Mouse (Mus musculus) cerebellum, postnatal 14 days (tissue): ENCODE measurements around the gene Ttc12.
A peak's percentile ranks its signal among the peaks of the same experiment; 100 is the strongest.

ENCODE experiments used
- DNase-seq, 2 experiments: peaks; one replicate each; pipeline ENCODE4 v3.0.0; 2021; ENCODE audit warnings: mixed read lengths in 2 of 2

Ttc12 gene

GRCm38 (mm10) chr9:49485892-49486311, at the start of gene Ttc12:
Gene Ttc12, minus strand, starts transcription at chr9:49486225.
- peak; percentile 59 to 65 for DNase-seq

DNA sequence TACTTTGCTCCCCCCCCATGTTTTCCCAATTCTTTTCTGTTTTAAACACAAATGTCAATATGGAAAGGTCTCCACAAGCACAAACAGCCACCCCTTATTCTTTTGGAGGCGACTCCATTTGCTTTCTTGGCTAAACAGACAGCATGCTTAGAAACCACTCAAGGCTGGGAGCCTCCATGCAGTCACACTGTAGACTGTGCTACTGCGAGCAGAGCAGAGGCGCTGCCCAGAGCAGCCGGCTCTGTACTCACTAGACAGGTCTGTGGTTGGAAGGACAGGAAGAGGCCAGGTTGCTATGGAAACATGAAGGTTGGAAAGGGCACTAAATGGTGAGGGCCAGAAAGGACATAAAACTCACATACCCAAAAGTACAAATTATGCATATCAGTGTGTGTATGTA, 48.9 kb upstream of the Ttc12 start:
- no peak for DNase-seq

DNA sequence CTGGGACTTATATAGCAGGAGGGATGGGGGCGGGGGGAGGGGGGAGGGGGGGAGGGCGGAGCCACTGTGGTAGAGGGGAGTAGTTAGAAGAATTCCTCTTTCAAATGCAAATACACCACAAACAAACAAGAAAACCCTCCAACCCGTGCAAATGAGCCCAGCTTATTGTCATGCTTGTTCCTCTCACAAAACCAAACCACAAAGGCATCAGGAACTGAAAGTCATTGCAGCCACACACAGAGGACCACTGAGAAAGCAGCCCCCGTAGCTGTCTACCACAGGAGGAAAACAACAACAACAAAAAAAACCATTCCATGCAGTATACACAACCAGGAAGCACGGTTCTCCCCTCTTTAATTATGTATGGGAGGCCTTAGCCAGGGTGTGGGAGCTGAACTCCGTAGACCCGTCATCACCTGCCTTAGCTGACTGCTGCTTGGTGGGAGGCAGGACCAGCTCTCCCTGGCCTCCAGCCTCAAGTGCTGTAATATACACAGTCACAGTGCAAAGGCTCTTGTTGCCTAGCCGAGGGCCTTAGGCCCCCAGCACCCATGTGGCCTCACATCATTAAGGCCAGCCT, 48.0 kb upstream of the Ttc12 start:
- no peak for DNase-seq

DNA sequence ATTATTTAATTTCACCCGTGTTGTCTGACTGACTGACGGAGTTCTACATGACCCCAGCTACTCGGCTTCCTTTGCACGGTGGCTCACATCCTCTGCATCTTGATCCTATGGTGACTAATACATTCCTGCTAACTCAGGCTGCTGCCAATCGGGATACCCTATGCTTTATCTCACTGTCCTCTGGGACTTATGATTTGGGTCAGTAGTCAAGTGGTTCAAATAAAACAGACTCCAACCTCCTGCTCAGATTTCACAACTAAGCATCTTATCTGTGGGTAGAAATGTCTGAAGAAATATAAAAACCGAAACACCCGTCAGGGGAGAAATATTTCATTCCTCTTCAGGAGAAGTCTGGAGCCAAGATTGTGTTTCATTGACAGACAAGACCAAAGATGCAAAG, 47.4 kb upstream of the Ttc12 start:
- no peak for DNase-seq

DNA sequence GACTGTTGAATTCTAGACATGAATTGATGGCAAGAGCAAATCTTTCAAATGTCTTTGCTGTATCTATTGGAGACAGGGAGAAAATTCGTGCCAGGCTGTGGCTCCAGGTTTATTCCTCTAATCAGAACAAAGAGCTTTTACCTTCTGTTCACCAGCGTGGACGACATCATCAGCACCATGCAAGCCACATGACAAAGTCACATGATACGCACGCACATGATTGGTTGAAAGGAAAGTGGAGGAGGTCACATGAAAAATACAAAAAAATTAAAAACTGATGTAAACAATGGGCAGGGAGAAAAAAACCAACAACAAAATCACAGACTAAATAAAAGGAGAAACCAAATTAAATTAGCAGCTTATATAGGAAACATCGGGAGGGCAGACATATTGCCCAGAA, 45.8 kb upstream of the Ttc12 start:
- no peak for DNase-seq

DNA sequence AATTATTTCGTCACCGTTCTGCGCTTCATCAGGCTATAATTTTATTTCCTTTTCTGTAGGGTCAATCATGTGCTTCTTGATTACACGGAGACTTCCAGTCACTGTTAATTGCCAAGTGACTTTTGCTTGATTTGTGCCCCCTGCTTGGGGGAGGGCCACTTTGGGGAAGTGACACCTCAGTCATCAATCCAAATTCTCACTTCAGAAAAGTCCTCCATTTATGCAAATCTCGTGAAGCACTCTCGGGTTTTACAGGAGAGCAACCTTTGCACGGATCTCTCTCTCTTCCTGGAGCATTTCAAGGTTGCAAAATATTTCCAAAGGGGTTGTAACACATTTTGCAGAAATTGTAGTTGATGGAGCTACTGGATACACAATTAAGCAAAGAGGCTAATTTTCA, 45.2 kb upstream of the Ttc12 start:
- no peak for DNase-seq

GRCm38 (mm10) chr9:49530739-49531138, 44.7 kb upstream of the Ttc12 start:
- no peak for DNase-seq

DNA sequence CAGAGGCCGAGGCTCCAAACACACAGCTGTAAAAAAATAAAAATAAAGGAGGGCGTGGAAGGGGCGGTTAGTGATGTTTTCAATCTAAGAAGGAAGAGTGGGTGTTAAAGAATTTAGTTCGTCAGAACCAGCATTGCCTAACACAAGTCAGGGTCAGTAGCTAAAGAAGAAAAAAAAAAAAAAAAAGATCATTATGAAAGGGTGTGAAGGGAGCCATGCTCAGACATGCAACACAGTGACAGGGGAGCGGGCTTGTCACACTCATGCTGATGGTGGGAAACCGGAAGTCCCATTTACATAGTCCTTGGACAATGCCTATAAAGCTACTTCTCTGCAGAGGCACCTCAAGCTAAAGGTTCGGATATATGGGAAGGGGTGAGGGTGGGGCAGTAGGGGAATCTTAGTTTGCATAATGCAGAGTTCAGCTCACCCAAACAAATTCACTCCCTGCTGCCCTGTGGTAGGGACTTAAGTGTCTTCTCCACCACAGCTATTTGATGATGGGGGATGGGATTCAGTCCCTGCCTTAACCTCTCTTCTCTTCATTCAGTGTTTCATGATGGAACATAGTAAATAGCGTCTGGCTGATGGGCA, 43.4 kb upstream of the Ttc12 start:
- DNase-seq = no peak

DNA sequence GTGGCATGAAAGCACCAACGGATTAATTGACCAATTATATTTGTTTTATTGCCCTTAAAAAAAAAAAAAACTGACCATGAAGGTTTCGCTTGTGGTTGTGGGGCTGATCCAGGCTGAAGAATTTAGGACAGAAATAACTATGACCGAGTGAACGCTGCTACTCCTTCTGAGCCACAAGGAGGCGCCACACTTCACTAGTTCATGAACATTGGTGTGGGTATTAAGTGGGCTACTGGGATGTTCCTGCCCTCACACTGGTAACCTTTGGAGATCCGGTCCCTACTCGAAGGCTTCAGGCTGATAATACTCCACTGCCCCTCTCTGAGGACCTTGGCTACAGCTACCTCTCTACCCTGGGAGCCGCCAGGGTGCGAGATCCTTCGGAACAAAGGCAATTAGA, 42.9 kb upstream of the Ttc12 start:
- DNase-seq = peak; percentile 71 to 80

GRCm38 (mm10) chr9:49528026-49528425, 42.0 kb upstream of the Ttc12 start:
- DNase-seq = no peak

DNA sequence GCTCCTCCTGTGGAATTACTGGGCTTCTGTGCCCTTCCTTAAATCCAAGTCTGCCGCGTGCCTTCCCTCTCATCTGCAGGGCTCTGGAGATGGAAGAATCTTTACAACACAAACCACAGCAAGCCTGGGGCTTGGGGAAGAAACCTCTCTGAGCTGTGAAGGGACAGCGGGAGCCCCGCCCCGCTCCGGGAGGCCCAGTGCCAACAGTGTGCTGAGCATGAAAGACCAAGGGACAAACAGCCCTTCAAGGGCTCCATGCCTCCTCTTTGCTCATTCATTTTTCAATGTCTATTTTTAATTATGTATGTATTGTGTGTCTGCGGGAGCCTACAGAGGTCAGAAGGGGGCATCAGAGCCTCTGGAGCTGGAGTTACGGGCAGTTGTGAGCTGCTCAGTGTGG, 41.3 kb upstream of the Ttc12 start:
- no peak for DNase-seq

DNA sequence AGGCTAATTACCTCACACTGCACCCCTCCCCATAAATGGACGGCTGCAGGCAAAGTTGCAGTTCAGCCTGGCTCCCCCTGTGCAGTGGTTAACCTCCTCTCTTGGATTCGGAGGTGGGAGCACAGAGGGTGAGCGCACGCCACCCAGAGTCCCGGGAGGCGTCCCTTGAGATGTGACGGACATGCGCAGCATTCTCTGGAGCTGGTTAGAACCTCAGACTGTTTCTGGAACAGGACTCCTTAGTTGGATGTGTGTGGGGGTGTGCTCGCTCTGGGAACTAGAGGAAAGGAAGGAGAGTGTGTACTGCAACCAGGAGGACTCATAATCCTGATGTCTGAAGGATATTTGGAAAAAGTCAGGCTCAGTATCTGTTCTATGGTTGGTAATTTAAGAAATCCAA, 38.7 kb upstream of the Ttc12 start:
- DNase-seq = no peak

DNA sequence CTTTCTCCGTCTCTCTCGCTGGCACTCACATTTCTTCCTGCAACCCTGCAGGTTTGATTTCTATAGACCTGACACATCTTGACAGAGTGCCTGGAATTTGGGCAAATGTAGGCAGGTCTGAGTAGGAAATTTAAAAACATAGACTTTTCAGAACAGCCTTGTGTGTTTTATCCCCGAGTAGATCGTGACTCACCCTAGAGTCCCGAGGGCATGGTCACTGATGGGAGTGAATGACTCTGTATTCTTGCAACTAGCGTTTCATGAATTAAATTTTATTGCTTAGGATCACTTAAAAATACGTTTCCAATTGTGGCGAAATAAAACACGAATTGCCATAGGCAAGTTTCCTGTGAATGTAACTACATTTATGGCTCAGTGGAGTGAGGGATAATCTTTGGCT, 37.9 kb upstream of the Ttc12 start:
- DNase-seq = no peak

DNA sequence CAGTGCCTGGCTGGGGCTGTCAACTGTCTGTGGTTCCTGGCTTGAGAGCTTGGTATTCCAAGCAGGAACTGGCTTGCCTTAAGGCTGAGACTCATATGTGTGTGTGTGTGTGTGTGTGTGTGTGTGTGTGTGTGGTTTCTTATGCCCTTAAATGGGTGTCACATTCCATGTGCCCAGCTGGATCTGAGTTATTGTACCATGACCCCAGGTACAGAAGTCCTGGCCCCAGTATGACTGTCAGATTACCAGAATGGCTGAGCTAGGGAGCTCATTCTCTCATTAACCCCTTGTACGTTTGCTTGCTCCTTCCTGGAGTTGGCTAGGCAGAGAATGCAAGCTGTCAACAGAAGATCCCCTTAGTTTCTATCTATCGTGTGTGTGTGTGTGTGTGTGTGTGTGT, 28.3 kb upstream of the Ttc12 start:
- DNase-seq = no peak

- DNase-seq = no peak
These were observed 24.6 kb upstream of the Ttc12 start for GRCm38 (mm10) chr9:49510666-49511065.

GRCm38 (mm10) chr9:49509628-49510027, 23.6 kb upstream of the Ttc12 start:
- DNase-seq = no peak

- DNase-seq = no peak
These were observed 23.1 kb upstream of the Ttc12 start for GRCm38 (mm10) chr9:49509094-49509493.

DNA sequence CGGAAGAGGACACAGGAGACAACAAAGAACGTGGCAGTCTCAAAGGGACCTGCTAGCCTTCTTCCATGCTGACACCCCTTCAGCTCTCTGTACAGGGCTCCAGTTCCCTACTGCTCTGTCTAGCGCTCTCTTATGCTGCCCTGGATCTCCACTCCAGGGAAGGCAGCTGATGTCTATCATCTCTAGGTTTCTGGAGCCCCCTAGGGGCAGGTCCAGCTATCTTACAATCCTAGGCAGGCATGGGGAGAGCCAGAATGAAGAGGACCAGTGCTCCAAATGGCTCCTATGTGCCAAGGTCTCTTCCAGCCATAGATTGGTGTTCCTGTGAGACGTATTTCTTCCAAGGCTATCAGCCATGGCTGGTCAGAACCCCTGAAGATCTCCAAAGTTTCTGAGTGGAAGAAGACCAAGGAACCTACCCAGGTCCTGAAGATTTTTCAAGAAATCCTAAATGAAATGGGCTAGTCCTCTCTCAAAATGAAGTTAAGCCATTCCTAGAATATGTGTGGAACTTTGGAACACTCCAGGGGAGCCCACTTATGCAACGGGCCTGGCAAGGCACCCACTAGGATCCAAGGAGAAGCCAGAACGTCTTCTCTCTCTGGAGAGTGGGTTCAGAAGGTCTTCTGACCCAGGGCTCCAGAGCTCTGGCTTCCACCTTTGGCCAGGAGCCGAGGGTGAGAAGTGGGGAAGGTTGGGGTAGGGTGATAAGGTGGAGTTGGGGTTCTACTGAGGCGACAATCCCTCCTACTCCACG, 22.0 kb upstream of the Ttc12 start:
- no peak for DNase-seq

DNA sequence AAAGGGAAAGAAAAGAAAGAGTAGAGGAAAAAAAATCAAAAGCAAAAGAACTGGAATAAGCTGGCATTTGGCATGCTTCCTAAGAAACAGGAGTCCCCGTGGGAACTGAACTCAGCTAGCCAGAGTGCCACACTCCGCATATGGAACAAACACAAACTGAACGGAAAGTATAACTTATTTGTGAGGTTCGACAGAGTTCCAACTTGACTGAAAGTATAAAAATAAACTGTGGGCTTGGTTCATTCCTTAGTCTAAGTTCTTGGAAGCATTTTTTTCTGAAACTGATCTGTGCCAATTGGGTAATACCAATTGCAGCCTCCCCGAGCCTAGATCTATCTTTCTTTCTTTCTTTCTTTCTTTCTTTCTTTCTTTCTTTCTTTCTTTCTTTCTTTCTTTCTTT, 18.6 kb upstream of the Ttc12 start:
- no peak for DNase-seq

DNA sequence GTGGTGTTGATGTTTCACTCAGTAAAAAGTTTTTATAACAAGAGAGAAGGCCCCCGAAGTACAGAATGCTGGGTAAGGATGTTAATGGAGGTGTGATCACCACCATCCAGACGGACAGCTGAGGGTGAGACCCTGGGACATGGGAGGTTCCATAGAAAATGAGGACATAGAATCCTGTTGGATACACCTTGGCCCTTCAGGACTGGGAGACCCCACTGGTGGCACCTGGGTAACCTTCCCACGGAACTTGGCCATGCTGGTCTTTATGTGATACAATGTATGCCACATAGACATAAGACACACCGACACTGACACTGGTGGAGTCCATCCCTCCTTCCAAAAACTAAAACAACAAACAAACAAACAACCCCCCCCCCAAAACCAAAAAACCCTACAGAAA, 16.2 kb upstream of the Ttc12 start:
- no peak for DNase-seq

- no peak for DNase-seq
These were observed 13.9 kb upstream of the Ttc12 start for GRCm38 (mm10) chr9:49499878-49500277.

DNA sequence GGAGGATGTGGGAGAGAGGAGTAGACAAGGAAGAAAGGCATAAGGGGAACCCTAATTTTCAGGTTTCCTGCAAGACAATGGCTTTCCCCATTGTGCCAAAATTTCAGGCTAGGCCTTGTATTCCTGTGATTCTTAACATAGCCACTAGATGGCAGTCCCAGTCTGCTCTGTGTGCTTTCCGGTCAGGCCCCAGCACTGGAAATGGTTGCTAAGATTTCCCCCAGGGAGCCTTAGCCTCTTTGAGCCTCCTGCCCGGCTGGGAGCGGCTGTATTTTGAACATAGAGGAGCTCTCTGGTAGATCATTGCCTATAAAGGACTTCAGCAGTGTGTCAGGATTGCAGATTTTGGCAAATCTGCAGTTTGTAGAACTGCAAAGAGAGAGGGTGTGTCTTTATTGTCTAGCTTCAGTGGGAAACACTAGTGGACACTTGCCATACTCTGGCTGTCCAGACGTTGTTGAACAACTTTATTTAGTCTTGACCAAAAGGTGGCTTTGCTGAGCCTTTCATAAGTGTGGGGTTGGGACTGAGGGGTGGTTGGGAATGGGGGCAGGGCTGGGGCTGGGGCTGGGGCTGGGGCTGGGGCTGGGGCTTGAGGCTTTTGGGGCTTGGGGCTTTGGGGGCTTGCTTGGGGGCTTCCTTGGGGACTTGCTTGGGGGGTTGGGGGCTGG, 8.1 kb upstream of the Ttc12 start:
- peak; percentile 76 to 86 for DNase-seq

- peak in 1 of 2 experiments; percentile 1 for DNase-seq
These were observed 4.6 kb upstream of the Ttc12 start for GRCm38 (mm10) chr9:49490609-49491008.
